Mouse (Mus musculus): ENCODE measurements around the gene Slc25a47. TPM values are rescaled to one million over a fixed set of nuclear protein-coding genes. Genes with fewer than 3 reads are reported as not detected.
A peak's percentile ranks its signal among the peaks of the same experiment; 100 is the strongest.

The Slc25a47 gene
- polyA plus RNA-seq, 1 experiment = 3.2 TPM

GRCm38 (mm10) chr12:108856186-108856585 lies 20.3 kb downstream of the Slc25a47 start:
- no peaks in the 10 kb centered on the region for H3K4me1 ChIP-seq (ENCODE audit: control insufficient read depth, insufficient read depth, insufficient read length)
- DNase-seq (ENCODE audit: low read depth in 1 of 2, low spot score in 2 of 2) = no peak
- no peak overlapping the region for H3K27ac ChIP-seq (ENCODE audit: insufficient read depth, low read length)
- 87% methylated on average over 8 of the region's 8 CpGs for WGBS
- H3K4me3 ChIP-seq (ENCODE audit: extremely low read depth, insufficient read depth, insufficient read length) = no peak overlapping the region
- TF ChIP-seq POLR2A (IDR thresholded peaks at IDR 0.05; ENCODE audit: low read depth, low read length) (no peak), CTCF (IDR thresholded peaks at IDR 0.05; ENCODE audit: extremely low read depth, insufficient read depth, insufficient read length, insufficient replicate concordance) (no peak)
- no peaks in the 10 kb centered on the region for H3K27me3 ChIP-seq (ENCODE audit: control insufficient read depth, insufficient read depth, low read length)
- H3K36me3 ChIP-seq (ENCODE audit: control insufficient read depth, insufficient read depth, low read length) = peaks cover 6% of the 10 kb centered on the region

GRCm38 (mm10) chr12:108857109-108857508 lies 21.3 kb downstream of the Slc25a47 start:
- Histone ChIP-seq H3K36me3 (ENCODE audit: control insufficient read depth, insufficient read depth, low read length) (peaks cover 9% of the 10 kb centered on the region), H3K4me1 (ENCODE audit: control insufficient read depth, insufficient read depth, insufficient read length) (no peaks in the 10 kb centered on the region), H3K4me3 (ENCODE audit: extremely low read depth, insufficient read depth, insufficient read length) (no peak overlapping the region), H3K27ac (ENCODE audit: insufficient read depth, low read length) (no peak overlapping the region), H3K27me3 (ENCODE audit: control insufficient read depth, insufficient read depth, low read length) (no peaks in the 10 kb centered on the region)
- TF ChIP-seq CTCF (IDR thresholded peaks at IDR 0.05; ENCODE audit: extremely low read depth, insufficient read depth, insufficient read length, insufficient replicate concordance) = no peak
- TF ChIP-seq POLR2A (IDR thresholded peaks at IDR 0.05; ENCODE audit: low read depth, low read length) = no peak
- WGBS = 89% methylated on average over 7 of the region's 7 CpGs
- DNase-seq (ENCODE audit: low read depth in 1 of 2, low spot score in 2 of 2) = no peak

GRCm38 (mm10) chr12:108857589-108858184 lies 21.8 kb downstream of the Slc25a47 start:
- no peak for DNase-seq (ENCODE audit: low read depth in 1 of 2, low spot score in 2 of 2)
- H3K4me1 ChIP-seq (ENCODE audit: control insufficient read depth, insufficient read depth, insufficient read length) = no peaks in the 10 kb centered on the region
- H3K36me3 ChIP-seq (ENCODE audit: control insufficient read depth, insufficient read depth, low read length) = peaks cover 11% of the 10 kb centered on the region
- no peak overlapping the region for H3K4me3 ChIP-seq (ENCODE audit: extremely low read depth, insufficient read depth, insufficient read length)
- TF ChIP-seq CTCF (IDR thresholded peaks at IDR 0.05; ENCODE audit: extremely low read depth, insufficient read depth, insufficient read length, insufficient replicate concordance) = no peak
- TF ChIP-seq POLR2A (IDR thresholded peaks at IDR 0.05; ENCODE audit: low read depth, low read length) = no peak
- WGBS = 83% methylated on average over 7 of the region's 7 CpGs
- H3K27me3 ChIP-seq (ENCODE audit: control insufficient read depth, insufficient read depth, low read length) = no peaks in the 10 kb centered on the region
- H3K27ac ChIP-seq (ENCODE audit: insufficient read depth, low read length) = no peak overlapping the region

- WGBS = 77% methylated on average over 5 of the region's 5 CpGs
- H3K4me3 ChIP-seq (ENCODE audit: extremely low read depth, insufficient read depth, insufficient read length) = no peak overlapping the region
- H3K4me1 ChIP-seq (ENCODE audit: control insufficient read depth, insufficient read depth, insufficient read length) = no peaks in the 10 kb centered on the region
- no peak for DNase-seq (ENCODE audit: low read depth in 1 of 2, low spot score in 2 of 2)
- H3K27ac ChIP-seq (ENCODE audit: insufficient read depth, low read length) = peak overlapping the region; percentile 6; the same call in 1 of the 2 replicates
- H3K27me3 ChIP-seq (ENCODE audit: control insufficient read depth, insufficient read depth, low read length) = no peaks in the 10 kb centered on the region
- peaks cover 13% of the 10 kb centered on the region for H3K36me3 ChIP-seq (ENCODE audit: control insufficient read depth, insufficient read depth, low read length)
- TF ChIP-seq POLR2A (IDR thresholded peaks at IDR 0.05; ENCODE audit: low read depth, low read length) (no peak), CTCF (IDR thresholded peaks at IDR 0.05; ENCODE audit: extremely low read depth, insufficient read depth, insufficient read length, insufficient replicate concordance) (no peak)
Measured at GRCm38 (mm10) chr12:108858486-108858885, 22.6 kb downstream of the Slc25a47 start.

- DNase-seq (ENCODE audit: low read depth in 1 of 2, low spot score in 2 of 2) = no peak
- TF ChIP-seq POLR2A (IDR thresholded peaks at IDR 0.05; ENCODE audit: low read depth, low read length) (no peak), CTCF (IDR thresholded peaks at IDR 0.05; ENCODE audit: extremely low read depth, insufficient read depth, insufficient read length, insufficient replicate concordance) (no peak)
- Histone ChIP-seq H3K36me3 (ENCODE audit: control insufficient read depth, insufficient read depth, low read length) (peaks cover 39% of the 10 kb centered on the region), H3K27ac (ENCODE audit: insufficient read depth, low read length) (peak overlapping the region; percentile 75), H3K27me3 (ENCODE audit: control insufficient read depth, insufficient read depth, low read length) (no peaks in the 10 kb centered on the region), H3K4me3 (ENCODE audit: extremely low read depth, insufficient read depth, insufficient read length) (no peak overlapping the region), H3K4me1 (ENCODE audit: control insufficient read depth, insufficient read depth, insufficient read length) (no peaks in the 10 kb centered on the region)
- 89% methylated on average over 6 of the region's 6 CpGs for WGBS
Measured at GRCm38 (mm10) chr12:108865007-108865494, 29.2 kb downstream of the Slc25a47 start.

- H3K4me3 ChIP-seq (ENCODE audit: extremely low read depth, insufficient read depth, insufficient read length) = no peak overlapping the region
- H3K27ac ChIP-seq (ENCODE audit: insufficient read depth, low read length) = no peak overlapping the region
- peaks cover 38% of the 10 kb centered on the region for H3K36me3 ChIP-seq (ENCODE audit: control insufficient read depth, insufficient read depth, low read length)
- H3K27me3 ChIP-seq (ENCODE audit: control insufficient read depth, insufficient read depth, low read length) = no peaks in the 10 kb centered on the region
- DNase-seq (ENCODE audit: low read depth in 1 of 2, low spot score in 2 of 2) = no peak
- 81% methylated on average over 2 of the region's 2 CpGs for WGBS
- no peaks in the 10 kb centered on the region for H3K4me1 ChIP-seq (ENCODE audit: control insufficient read depth, insufficient read depth, insufficient read length)
- no peak for TF ChIP-seq POLR2A (IDR thresholded peaks at IDR 0.05; ENCODE audit: low read depth, low read length)
- TF ChIP-seq CTCF (IDR thresholded peaks at IDR 0.05; ENCODE audit: extremely low read depth, insufficient read depth, insufficient read length, insufficient replicate concordance) = no peak
Measured at GRCm38 (mm10) chr12:108869575-108869974, 33.7 kb downstream of the Slc25a47 start.

- WGBS = 91% methylated on average over 5 of the region's 5 CpGs
- H3K36me3 ChIP-seq (ENCODE audit: control insufficient read depth, insufficient read depth, low read length) = peaks cover 30% of the 10 kb centered on the region
- TF ChIP-seq POLR2A (IDR thresholded peaks at IDR 0.05; ENCODE audit: low read depth, low read length) (no peak), CTCF (IDR thresholded peaks at IDR 0.05; ENCODE audit: extremely low read depth, insufficient read depth, insufficient read length, insufficient replicate concordance) (no peak)
Measured at GRCm38 (mm10) chr12:108873122-108873521, 37.3 kb downstream of the Slc25a47 start.

More at GRCm38 (mm10) chr12:108873122-108873521, 37.3 kb downstream of the Slc25a47 start:
- no peak overlapping the region for H3K4me3 ChIP-seq (ENCODE audit: extremely low read depth, insufficient read depth, insufficient read length)
- no peaks in the 10 kb centered on the region for H3K4me1 ChIP-seq (ENCODE audit: control insufficient read depth, insufficient read depth, insufficient read length)
- no peaks in the 10 kb centered on the region for H3K27me3 ChIP-seq (ENCODE audit: control insufficient read depth, insufficient read depth, low read length)
- H3K27ac ChIP-seq (ENCODE audit: insufficient read depth, low read length) = no peak overlapping the region
- no peak for DNase-seq (ENCODE audit: low read depth in 1 of 2, low spot score in 2 of 2)
